Mouse (Mus musculus) layer of hippocampus, adult 8-10 months (tissue): ENCODE data around the gene Ddx6. TPM values are rescaled to one million over a fixed set of nuclear protein-coding genes. Genes with fewer than 3 reads are reported as not detected.
A peak's percentile ranks its signal among the peaks of the same experiment; 100 is the strongest.

Source experiments
- DNase-seq, 2 experiments: peaks; one replicate each; pipeline ENCODE4 v3.0.0; 2022; ENCODE audit warnings: low spot score in 2 of 2
- total RNA-seq, 4 experiments: library from RNA; stranded (reverse); gene quantifications; 2 replicates each; pipeline ENCODE4 v1.2.4; 2022

The Ddx6 gene
- total RNA-seq, 4 experiments from 2014 or later, result 130 to 145 (median 134) TPM

GRCm38 (mm10) chr9:44685346-44686330, 80.9 kb downstream of the Ddx6 start:
- peak; percentile 41 to 78 for DNase-seq

GRCm38 (mm10) chr9:44686638-44687037, 81.9 kb downstream of the Ddx6 start:
- peak in 1 of 2 experiments; percentile 48 for DNase-seq

GRCm38 (mm10) chr9:44688013-44688412, 83.3 kb downstream of the Ddx6 start:
- DNase-seq, result no peak

Other genes starting within 250 kb of the Ddx6 start
- gene Vps11, start 243.2 kb upstream of the Ddx6 start, total RNA-seq, result 10 to 100 TPM; 56.4 to 64.6 (median 60.9) TPM
- 100 to 1,000 TPM in 3 of 4 experiments, 10 to 100 TPM in 1; 96.8 to 147 (median 121) TPM for gene Hyou1, start 225.4 kb upstream of the Ddx6 start, total RNA-seq
- 10 to 100 TPM; 24.0 to 29.5 (median 28.1) TPM for gene Slc37a4, start 208.0 kb upstream of the Ddx6 start, total RNA-seq
- 100 to 1,000 TPM; 739 to 859 (median 825) TPM for gene Rps25, start 197.8 kb upstream of the Ddx6 start, total RNA-seq
- 10 to 100 TPM; 63.7 to 73.0 (median 68.9) TPM for gene Trappc4, start 197.3 kb upstream of the Ddx6 start, total RNA-seq
- 10 to 100 TPM; 21.1 to 24.9 (median 23.4) TPM for gene Ccdc84, start 186.3 kb upstream of the Ddx6 start, total RNA-seq
- gene Foxr1, start 163.8 kb upstream of the Ddx6 start, total RNA-seq, result not detected
- gene Upk2, start 149.9 kb upstream of the Ddx6 start, total RNA-seq, result not detected
- 10 to 100 TPM; 61.8 to 68.3 (median 64.9) TPM for gene Bcl9l, start 122.1 kb upstream of the Ddx6 start, total RNA-seq
- not detected for gene Cxcr5, start 43.0 kb upstream of the Ddx6 start, total RNA-seq
- gene Treh, start 68.3 kb downstream of the Ddx6 start, total RNA-seq, result not detected
- 100 to 1,000 TPM in 2 of 4 experiments, 10 to 100 TPM in 2; 84.1 to 114 (median 102) TPM for gene Phldb1, start 130.3 kb downstream of the Ddx6 start, total RNA-seq
- 100 to 1,000 TPM in 2 of 4 experiments, 10 to 100 TPM in 2; 94.1 to 110 (median 101) TPM for gene Arcn1, start 163.0 kb downstream of the Ddx6 start, total RNA-seq
- 10 to 100 TPM; 67.4 to 77.6 (median 70.5) TPM for gene Ift46, start 163.0 kb downstream of the Ddx6 start, total RNA-seq
- gene Tmem25, start 194.4 kb downstream of the Ddx6 start, total RNA-seq, result 10 to 100 TPM; 43.8 to 55.1 (median 49.5) TPM
- 1 to 10 TPM in 2 of 4 experiments, under 1 TPM in 1, not detected in 1; 0.74 to 1.4 (median 1.1) TPM for gene Ttc36, start 198.2 kb downstream of the Ddx6 start, total RNA-seq